Mouse (Mus musculus): ENCODE results near the gene Eef1e1. TPM values are rescaled to one million over a fixed set of nuclear protein-coding genes. Genes with fewer than 3 reads are reported as not detected.

The Eef1e1 gene
- total RNA-seq (2023), result 27.9 TPM

GRCm38 (mm10) chr13:38658528-38659280, at the start of gene Eef1e1:
Gene Eef1e1 (minus strand): TSS chr13:38659058.

DNA sequence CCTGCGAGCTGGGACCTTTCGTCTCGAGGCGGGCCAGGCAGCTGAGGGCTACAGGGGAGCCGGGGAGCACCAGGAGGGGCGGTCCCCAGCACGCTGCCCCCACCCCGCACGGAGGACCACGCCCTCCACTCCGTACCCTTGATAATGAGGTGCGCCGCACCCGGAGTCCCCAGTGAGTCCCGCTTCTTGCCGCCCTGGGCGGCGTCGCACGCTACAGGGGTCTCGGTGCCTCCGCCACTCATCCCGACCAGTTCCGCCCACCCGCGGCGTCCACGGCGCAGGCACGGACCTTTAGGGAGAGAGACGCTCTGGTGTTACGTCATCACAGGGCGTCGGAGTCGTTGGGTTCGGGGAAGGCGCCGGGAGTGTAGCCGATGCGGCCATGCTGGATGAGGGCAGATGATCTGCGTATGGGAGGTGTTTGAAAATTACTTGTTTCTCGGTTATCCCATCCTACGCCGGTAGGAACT, 24.0 kb downstream of the Eef1e1 start, which contains the start of gene Bloc1s5:
TSS of gene Bloc1s5 (minus strand) at position 310 of the 470 bp plus-strand sequence.

Other genes with a start within 250 kb of the Eef1e1 start
- 34.5 TPM for gene Txndc5, start 130.2 kb downstream of the Eef1e1 start, total RNA-seq (2023)
- gene Bloc1s5, start 23.9 kb downstream of the Eef1e1 start, total RNA-seq (2023), result 6.7 TPM